Mouse (Mus musculus) small intestine, adult 2 months (tissue): ENCODE measurements around the gene Rrm1.

Experiments
- CTCF ChIP-seq: fragments of 200-500 bp; IDR thresholded peaks from 2 replicates; pipeline ENCODE4 v1.5.1; 2012; ENCODE audit warnings: low read depth, mild to moderate bottlenecking, control low read depth, inconsistent platforms, low read length, moderate library complexity, mixed read lengths; ENCODE audit not compliant: insufficient replicate concordance, insufficient read length; ENCODE audit errors: extremely low read depth
- POLR2A ChIP-seq: fragments of 200-500 bp; IDR thresholded peaks from 2 replicates; pipeline ENCODE4 v1.6.1; 2012; ENCODE audit warnings: low read depth, mild to moderate bottlenecking, control low read depth, inconsistent platforms, low read length, moderate library complexity

DNA sequence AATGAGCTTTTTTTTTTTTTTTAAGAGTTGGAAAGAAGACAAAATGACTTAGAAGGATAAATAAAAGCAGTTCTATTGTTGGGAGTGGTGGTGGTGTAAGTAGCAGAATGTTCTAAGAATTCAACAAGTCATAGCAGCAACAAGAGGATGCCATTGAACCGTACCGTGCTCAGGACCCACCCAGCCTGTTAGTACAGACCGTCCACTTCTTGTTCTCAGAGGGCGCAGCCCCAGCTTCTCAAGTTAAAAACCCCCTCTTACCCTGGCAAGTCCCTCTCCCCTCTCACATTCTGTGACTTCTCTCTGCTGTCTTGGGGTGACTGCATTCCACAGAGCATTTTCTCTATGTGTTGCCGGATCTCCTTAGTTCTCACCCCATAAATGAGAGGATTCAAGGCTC lies 35.1 kb downstream of the Rrm1 start:
- TF ChIP-seq POLR2A (no peak), CTCF (no peak)
